Mouse (Mus musculus) lung, postnatal 0 days (tissue): Measurements from ENCODE around the gene Crabp2. TPM values are rescaled to one million over a fixed set of nuclear protein-coding genes. Genes with fewer than 3 reads are reported as not detected.
"Not testable (repeated sequence)": the region's sequence is repeated elsewhere in the genome, so short reads cannot be mapped to it uniquely, and the experiment has no call there.

ENCODE experiments used
- ATAC-seq: fragments of 200-750 bp; cut with Nextera tagmentation; 2 replicates; pipeline ENCODE4 v1.8.0; 2017; ENCODE audit warnings: moderate library complexity
- DNase-seq: peaks from one replicate; pipeline ENCODE4 v3.0.0-alpha.2; 2016; ENCODE audit warnings: low spot score
- H3K27ac ChIP-seq: fragments of 300-500 bp; sonication (generic); 2 replicates; pipeline ENCODE4 v1.5.1; 2014; ENCODE audit warnings: antibody characterized with exemption, mild to moderate bottlenecking, low read length, mixed read lengths
- H3K27me3 ChIP-seq: fragments of 300-500 bp; sonication (generic); replicated peaks from 2 replicates; pipeline ENCODE4 v1.6.1; 2014; ENCODE audit warnings: low read length, mixed read lengths; ENCODE audit not compliant: insufficient read depth
- H3K36me3 ChIP-seq: fragments of 300-500 bp; sonication (generic); 2 replicates; pipeline ENCODE4 v1.6.1; 2014; ENCODE audit warnings: low read length, mixed read lengths; ENCODE audit not compliant: insufficient read depth
- H3K4me1 ChIP-seq: fragments of 300-500 bp; sonication (generic); 2 replicates; pipeline ENCODE4 v1.6.1; 2014; ENCODE audit warnings: antibody characterized with exemption, low read depth, low read length, mixed read lengths; ENCODE audit not compliant: insufficient read depth
- H3K4me2 ChIP-seq: fragments of 300-500 bp; sonication (generic); replicated peaks from 2 replicates; pipeline ENCODE4 v1.6.1; 2014; ENCODE audit warnings: low read depth, mild to moderate bottlenecking, low read length, moderate library complexity, mixed read lengths
- H3K4me3 ChIP-seq: fragments of 300-500 bp; sonication (generic); 2 replicates; pipeline ENCODE4 v1.5.1; 2014; ENCODE audit warnings: low read depth, low read length
- H3K9ac ChIP-seq: fragments of 300-500 bp; sonication (generic); replicated peaks from 2 replicates; pipeline ENCODE4 v1.6.1; 2014; ENCODE audit warnings: low read depth, mild to moderate bottlenecking
- H3K9me3 ChIP-seq: fragments of 300-500 bp; sonication (generic); 2 replicates; pipeline ENCODE4 v1.6.1; 2016; ENCODE audit warnings: low read length, mixed read lengths
- CTCF ChIP-seq: IDR thresholded peaks from 2 replicates; pipeline ENCODE4 v1.5.1; 2016; ENCODE audit warnings: antibody characterized with exemption, mild to moderate bottlenecking
- EP300 ChIP-seq: IDR thresholded peaks from 2 replicates; pipeline ENCODE4 v1.6.1; 2016; ENCODE audit warnings: antibody characterized with exemption, mild to moderate bottlenecking, control low read depth
- WGBS: fragments of 180-500 bp; shearing (Covaris S2); extraction: QIAGEN DNeasy Blood & Tissue Kit; methylation state at CpG from one replicate; pipeline ENCODE4 v1.1.7; 2014; 5-methylcytosine and 5-hydroxymethylcytosine counted together
- polyA plus RNA-seq: library from polyadenylated mRNA; unstranded; fragments of >200 nt; fragmentation: Nextera tagmentation; extraction: Ambion mirVana; gene quantifications from 2 replicates; pipeline ENCODE4 v1.2.1, GENCODE M21; 2015

The Crabp2 gene
- 0.21 and 0.38 TPM in 2 replicates for polyA plus RNA-seq

DNA sequence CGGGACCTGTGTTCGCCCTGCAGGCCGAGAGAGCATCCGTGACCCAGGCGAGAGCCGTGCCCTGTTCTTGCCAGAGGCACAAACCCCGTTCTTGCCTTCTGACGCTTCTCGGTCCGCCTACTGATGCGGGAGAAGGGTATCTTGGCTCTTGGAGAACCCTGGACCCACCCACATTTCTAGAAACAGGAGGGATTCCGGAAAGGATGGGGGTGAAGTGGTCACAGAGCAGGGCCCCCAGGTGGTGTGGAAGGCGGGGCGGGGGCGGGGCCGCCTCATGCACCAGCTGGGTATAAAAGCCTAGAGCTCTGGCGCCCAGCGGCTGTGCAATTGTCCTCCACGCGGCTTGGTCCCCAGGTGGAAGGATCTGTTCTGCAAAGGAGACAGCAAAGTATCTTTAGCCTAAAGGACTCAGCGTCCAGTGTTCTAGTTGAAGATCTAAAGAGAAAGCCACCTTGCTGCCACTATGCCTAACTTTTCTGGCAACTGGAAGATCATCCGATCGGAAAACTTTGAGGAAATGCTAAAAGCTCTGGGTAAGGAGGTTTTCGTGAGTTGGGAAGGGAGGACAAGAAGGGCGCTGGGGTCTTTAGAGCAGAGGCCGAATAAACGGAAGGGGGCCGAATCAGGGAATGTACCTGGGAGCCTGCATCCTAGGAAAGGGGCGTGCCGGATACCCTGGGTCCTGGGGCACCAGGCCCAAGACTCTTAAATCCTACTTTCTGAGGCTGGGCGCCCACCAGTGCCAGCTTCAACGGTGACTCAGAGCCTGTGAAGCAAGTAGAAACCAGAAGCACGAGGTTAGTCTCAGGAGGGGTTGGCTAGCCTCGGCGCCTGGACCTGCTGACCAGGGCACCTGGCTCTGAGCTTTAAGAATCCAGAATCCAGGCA lies at the start of gene Crabp2:
TSS of gene Crabp2 (plus strand) at position 289 of the 888 bp plus-strand sequence.
- Histone ChIP-seq H3K27me3 (peaks cover 14% of the 10 kb centered on the region; the same call in 1 of the 2 replicates), H3K9ac (no peak within 1 kb of the TSS), H3K4me2 (peak within 1 kb of the TSS; percentile 44), H3K27ac (no peak within 1 kb of the TSS), H3K9me3 (no peaks in the 10 kb centered on the region), H3K36me3 (no peaks in the 10 kb centered on the region), H3K4me3 (peak within 1 kb of the TSS; percentile 5; the same call in 1 of the 2 replicates), H3K4me1 (peaks cover 18% of the 10 kb centered on the region)
- WGBS: 6% methylated on average over 33 of the region's 35 CpGs
- DNase-seq (no peak), ATAC-seq (no peak)
- no peak for TF ChIP-seq EP300
- no peak for TF ChIP-seq CTCF

DNA sequence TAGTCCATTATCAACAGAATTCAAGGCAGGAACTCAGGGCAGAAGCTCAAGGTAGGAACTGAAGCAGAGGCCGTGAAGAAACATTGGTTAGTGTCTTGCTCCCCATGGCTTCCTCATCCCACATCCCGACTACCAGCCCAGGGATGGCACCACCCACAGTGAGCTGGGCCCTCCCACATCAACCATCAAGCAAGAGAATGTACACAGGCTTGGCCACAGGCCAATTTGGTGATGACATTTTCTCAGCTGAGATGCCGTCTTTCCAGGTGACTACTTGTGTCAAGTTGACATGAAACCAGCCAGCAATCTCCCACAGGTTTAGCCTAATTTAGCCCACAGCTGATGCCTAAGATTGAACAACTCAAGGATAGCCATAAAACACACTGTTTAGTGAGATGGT lies 49.2 kb upstream of the Crabp2 start:
- no peak overlapping the region for H3K9ac ChIP-seq
- H3K36me3 ChIP-seq: no peaks in the 10 kb centered on the region
- no peaks in the 10 kb centered on the region for H3K27me3 ChIP-seq
- H3K9me3 ChIP-seq: no peaks in the 10 kb centered on the region
- H3K4me1 ChIP-seq: no peaks in the 10 kb centered on the region
- H3K27ac ChIP-seq: no peak overlapping the region
- H3K4me3 ChIP-seq: no peak overlapping the region
- 61% methylated on average over 3 of the region's 3 CpGs for WGBS
- H3K4me2 ChIP-seq: no peak overlapping the region
- no peak for TF ChIP-seq EP300
- TF ChIP-seq CTCF: no peak
- DNase-seq: no peak
- no peak for ATAC-seq

DNA sequence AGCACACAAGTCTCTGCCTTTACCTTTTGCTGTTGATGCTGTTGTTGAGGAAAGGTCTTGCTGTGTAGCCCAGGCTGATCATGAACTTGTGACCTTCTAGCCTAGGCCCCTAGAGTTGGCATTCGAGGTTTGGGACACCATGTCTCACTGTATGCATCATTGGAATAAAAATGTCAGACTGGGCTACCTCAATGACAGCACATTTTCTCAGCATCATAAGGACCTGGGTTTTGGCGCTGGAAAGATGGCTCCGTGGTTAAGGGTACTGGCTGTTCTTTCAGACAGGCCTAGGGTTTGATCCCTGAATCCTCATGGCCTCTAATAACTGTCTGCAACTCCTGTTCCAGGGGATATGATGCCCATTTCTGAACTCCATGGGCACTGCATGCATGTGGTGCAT lies 48.7 kb upstream of the Crabp2 start:
- TF ChIP-seq EP300 (no peak), CTCF (no peak)
- Histone ChIP-seq H3K36me3 (no peaks in the 10 kb centered on the region), H3K4me3 (no peak overlapping the region), H3K27me3 (no peaks in the 10 kb centered on the region), H3K27ac (no peak overlapping the region), H3K4me1 (no peaks in the 10 kb centered on the region), H3K9me3 (no peaks in the 10 kb centered on the region), H3K9ac (no peak overlapping the region), H3K4me2 (no peak overlapping the region)
- DNase-seq (no peak), ATAC-seq (no peak)
- 69% methylated on average over 3 of the region's 3 CpGs for WGBS

DNA sequence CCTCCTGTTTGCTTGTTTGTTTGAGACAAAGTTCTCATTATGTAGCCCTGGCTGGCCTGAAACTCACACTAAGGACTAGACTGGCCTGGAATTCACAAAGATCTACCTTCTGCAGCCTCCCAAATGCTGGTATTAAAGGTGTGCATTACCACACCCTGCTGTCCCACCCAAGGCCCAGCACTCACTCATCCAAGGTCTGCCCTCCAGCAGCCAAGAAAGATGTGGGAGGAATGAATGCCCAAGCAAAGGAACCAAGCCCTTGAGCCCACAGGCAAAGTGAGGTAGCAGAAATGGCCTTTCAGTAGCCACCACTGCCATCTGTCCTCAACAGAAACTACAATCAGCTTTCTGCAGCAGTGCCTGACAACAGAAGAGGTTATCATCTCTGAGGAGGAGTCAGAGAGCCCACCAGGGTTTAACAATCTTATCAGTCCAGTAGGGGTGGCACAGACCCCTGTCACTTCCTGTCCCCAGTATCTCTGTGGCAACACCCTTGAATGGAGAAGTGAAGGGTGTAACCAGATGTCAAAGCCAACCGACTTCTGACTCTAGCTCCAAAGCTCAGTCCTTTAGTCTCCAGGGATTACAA lies 47.3 kb upstream of the Crabp2 start:
- 25% methylated on average over 1 of the region's 1 CpGs for WGBS
- no peaks in the 10 kb centered on the region for H3K4me1 ChIP-seq
- H3K27ac ChIP-seq: no peak overlapping the region
- no peaks in the 10 kb centered on the region for H3K36me3 ChIP-seq
- H3K9me3 ChIP-seq: no peaks in the 10 kb centered on the region
- ATAC-seq (no peak), DNase-seq (no peak)
- H3K4me3 ChIP-seq: no peak overlapping the region
- H3K9ac ChIP-seq: no peak overlapping the region
- no peaks in the 10 kb centered on the region for H3K27me3 ChIP-seq
- TF ChIP-seq CTCF: no peak
- TF ChIP-seq EP300: no peak
- no peak overlapping the region for H3K4me2 ChIP-seq

DNA sequence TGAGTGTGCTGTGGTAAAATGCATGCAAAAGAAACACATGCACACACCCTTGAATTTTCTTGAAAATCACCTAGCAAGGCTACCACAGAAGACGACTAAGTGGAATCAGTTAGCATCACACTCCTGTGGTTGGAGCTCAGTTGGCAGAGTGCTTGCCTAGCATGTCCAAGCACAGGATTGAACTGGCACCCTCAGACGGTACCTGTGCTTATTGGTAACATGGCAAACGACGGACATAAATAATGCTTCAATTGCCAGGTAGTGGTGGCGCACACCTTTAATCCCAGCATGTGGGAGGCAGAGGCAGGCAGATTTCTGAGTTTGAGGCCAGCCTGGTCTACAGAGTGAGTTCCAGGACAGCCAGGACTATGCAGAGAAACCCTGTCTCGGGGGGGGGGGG lies 46.5 kb upstream of the Crabp2 start:
- not testable (repeated sequence) for ATAC-seq, DNase-seq, H3K4me3 ChIP-seq, H3K4me2 ChIP-seq, H3K36me3 ChIP-seq, H3K9me3 ChIP-seq, H3K27ac ChIP-seq, H3K27me3 ChIP-seq, H3K4me1 ChIP-seq, H3K9ac ChIP-seq
- 90% methylated on average over 5 of the region's 6 CpGs for whole genome bisulfite sequencing

DNA sequence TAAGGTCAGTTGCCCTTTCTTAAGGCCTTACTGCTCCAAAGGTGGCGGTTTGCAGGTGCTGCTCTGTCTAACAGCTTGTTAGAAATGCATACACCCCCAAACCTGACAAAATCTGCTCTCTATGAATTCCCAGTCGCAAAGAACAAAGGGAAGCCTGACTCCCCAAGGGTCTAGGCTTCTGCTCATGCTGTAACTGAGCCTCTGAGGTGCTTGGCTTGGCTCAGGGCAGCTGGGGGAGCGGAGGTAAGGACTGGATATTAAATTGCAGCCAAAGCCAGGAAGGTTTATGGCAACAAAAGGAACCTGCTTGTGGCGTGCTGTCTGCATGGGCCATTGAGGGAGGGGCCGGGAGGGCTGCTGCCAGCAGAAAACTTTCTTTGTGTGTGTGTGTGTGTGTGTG lies 44.6 kb upstream of the Crabp2 start:
- ATAC-seq: no peak
- Histone ChIP-seq H3K4me3 (no peak overlapping the region), H3K27me3 (no peaks in the 10 kb centered on the region), H3K4me2 (no peak overlapping the region), H3K9me3 (no peaks in the 10 kb centered on the region), H3K36me3 (no peaks in the 10 kb centered on the region), H3K27ac (no peak overlapping the region), H3K4me1 (peaks cover 12% of the 10 kb centered on the region), H3K9ac (no peak overlapping the region)
- DNase-seq: no peak
- WGBS: 63% methylated on average over 5 of the region's 5 CpGs
- no peak for TF ChIP-seq EP300
- TF ChIP-seq CTCF: no peak
